Mouse (Mus musculus) left cerebral cortex, adult 9 months (tissue): ENCODE results near the gene Ccdc137.

Source experiments
- DNase-seq, 2 experiments: peaks; one replicate each; pipeline ENCODE4 v3.0.0; 2022; ENCODE audit warnings: low spot score in 2 of 2

The Ccdc137 gene

GRCm38 (mm10) chr11:120498891-120499290 lies 41.0 kb downstream of the Ccdc137 start:
- DNase-seq: no peak

GRCm38 (mm10) chr11:120499894-120500293 lies 42.0 kb downstream of the Ccdc137 start:
- DNase-seq: no peak

GRCm38 (mm10) chr11:120500357-120500756 lies 42.4 kb downstream of the Ccdc137 start:
- DNase-seq: no peak

GRCm38 (mm10) chr11:120501018-120501417 lies 43.1 kb downstream of the Ccdc137 start:
- DNase-seq: no peak

- DNase-seq: no peak
These were observed 43.8 kb downstream of the Ccdc137 start for GRCm38 (mm10) chr11:120501701-120502100.

GRCm38 (mm10) chr11:120505661-120506060 lies 47.7 kb downstream of the Ccdc137 start:
- DNase-seq: no peak

- no peak for DNase-seq
These were observed 49.0 kb downstream of the Ccdc137 start for GRCm38 (mm10) chr11:120506899-120507298.

- no peak for DNase-seq
These were observed 49.8 kb downstream of the Ccdc137 start for GRCm38 (mm10) chr11:120507611-120508289.

GRCm38 (mm10) chr11:120508290-120508870 lies 50.5 kb downstream of the Ccdc137 start:
- no peak for DNase-seq

GRCm38 (mm10) chr11:120509940-120510339 lies 52.0 kb downstream of the Ccdc137 start:
- no peak for DNase-seq

GRCm38 (mm10) chr11:120510375-120511030 lies 52.6 kb downstream of the Ccdc137 start:
- DNase-seq: no peak

GRCm38 (mm10) chr11:120512790-120513453 lies 55.0 kb downstream of the Ccdc137 start:
- no peak for DNase-seq
